Mouse (Mus musculus): ENCODE measurements around the gene Nkx2-3. TPM values are rescaled to one million over a fixed set of nuclear protein-coding genes. Genes with fewer than 3 reads are reported as not detected.

Gene Nkx2-3
- total RNA-seq, 2 experiments from 2014 or later = not detected

DNA sequence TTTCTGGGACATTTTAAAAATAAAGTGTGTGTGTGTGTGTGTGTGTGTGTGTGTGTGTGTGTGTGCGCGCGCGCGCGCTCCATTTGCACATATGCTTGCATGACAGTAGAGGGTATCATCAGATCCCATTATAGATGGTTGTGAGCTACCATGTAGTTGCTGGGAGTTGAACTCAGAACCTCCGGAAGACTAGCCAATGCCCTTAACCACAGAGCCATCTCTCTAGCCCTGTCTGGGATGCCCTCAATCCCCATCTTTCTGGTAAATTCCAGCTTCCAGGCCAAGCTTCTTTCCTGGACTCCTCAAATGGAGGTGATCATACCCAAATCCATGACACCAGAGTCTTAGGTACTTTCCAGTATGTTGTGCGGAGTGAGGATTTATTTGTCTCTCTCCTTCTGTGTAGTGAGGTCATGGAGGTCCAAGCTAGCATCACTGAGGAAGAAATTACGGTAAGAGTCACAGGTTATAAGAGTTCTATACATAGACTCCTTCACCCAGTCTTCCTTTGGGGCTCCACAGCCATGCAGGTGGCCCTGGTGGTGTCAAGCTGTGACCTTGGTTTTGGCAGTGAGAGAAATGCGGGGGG is 5.7 kb downstream of the Nkx2-3 start:
- no peak for DNase-seq (ENCODE audit: low spot score in 2 of 2)

DNA sequence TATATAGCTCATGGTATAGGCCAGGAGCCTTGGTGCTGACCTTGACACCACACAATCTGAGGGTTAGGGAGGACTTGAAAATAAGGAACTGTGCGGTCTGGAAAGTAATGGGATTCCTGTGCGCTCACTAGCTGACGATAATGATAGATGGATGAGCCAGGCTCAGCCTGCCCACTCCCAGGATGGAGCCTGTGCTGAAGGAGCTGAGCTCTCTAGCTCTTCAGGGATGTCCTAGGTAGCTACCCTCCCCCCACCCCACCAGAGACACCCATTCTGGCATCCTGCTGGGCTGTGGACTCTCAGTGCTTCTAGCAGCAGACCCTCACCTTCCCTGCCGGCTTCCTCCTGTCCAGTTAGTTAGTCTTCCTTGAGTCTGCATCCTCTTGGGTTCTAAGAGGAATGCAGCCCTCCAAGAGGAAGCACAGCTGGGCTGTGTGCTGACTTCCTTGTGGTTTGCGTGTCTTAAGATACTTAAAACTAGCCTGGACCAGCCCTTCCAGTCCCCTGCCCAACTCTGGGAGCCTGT is 6.4 kb downstream of the Nkx2-3 start:
- DNase-seq (ENCODE audit: low spot score in 2 of 2) = no peak

DNA sequence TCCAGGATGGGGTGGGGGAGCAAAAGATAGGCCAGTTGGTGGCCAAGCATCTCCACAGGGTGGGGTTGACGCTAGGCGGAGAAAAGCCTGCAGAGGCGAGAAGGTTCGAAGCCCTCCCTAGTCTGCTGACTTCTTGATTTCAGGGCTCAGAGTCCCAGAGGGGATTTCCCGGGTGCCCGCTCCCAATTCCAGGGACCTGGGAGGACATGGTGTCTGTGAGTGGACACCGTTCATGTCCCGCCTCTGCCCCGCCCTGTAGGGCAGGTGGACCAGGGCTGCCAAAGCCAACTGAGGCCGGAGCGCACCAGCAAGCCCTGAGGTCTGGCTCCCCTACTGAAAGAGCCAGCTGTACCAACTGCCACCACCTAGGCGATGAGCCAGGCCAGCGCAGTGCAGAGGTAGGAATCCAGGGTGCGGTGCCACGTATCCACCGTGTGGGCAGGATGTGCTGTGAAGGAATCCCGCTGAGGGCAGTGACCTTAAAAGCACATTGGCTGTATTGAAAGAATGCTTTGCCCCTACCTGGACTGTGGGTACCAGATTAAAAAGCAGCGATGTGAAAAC is 7.9 kb downstream of the Nkx2-3 start:
- DNase-seq (ENCODE audit: low spot score in 2 of 2) = no peak

DNA sequence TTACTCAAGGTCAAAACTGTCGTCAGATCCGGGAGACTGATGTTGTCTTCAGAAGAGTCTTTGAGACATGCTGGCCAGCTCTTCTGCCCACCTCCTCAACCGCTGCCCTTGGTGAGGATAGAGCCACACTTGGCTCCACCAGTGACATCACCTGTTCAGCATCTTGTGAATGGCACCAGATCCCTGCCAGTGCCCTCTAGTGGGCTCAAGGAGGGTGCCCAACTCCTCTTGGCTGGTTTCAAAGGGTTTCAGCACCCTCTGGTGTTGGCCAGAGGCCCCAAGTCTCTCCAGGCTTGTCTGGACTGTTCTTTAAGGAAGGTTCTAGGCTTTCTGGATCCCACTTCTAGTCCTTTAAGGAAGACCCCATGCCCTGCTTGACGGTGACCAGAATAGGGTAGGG is 11.8 kb downstream of the Nkx2-3 start:
- peak; percentile 19 to 45 for DNase-seq (ENCODE audit: low spot score in 2 of 2)

DNA sequence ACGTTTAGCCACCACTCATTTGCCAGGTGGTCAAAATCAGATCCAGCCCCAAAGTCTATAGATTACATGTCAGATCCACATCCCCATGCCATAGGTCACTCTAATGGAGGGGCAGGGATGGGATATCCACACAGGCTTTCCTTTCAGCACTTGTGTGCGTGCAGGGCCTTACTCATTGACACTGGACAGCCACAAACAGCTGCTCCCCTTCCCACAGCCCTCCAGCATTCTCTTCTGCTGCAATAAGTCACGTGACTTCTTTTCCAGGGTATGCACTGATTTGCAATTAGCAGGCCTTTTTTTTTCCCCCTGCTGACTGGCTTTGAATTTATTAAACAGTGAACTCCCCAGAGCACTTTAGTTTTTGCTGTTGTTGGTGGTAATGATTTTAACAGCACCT is 14.0 kb downstream of the Nkx2-3 start:
- DNase-seq (ENCODE audit: low spot score in 2 of 2) = no peak

DNA sequence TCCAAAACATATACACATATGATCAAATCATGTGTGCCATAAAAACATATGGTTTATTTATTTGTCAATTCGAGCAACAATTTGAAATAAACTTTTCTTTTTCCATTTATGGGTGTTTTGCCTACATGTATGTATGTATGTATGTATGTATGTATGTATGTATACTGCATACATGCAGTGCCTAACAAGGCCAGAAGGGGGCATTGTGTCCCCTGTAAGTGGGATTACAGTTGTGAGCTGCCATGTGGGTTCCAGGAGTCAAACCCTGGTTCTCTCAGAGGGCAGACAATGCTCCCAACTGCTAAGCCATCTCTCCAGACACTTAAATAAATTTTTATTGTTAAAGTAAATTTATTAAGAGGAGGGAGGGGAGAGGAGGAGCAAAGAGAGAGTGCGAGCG is 15.2 kb downstream of the Nkx2-3 start:
- no peak for DNase-seq (ENCODE audit: low spot score in 2 of 2)

DNA sequence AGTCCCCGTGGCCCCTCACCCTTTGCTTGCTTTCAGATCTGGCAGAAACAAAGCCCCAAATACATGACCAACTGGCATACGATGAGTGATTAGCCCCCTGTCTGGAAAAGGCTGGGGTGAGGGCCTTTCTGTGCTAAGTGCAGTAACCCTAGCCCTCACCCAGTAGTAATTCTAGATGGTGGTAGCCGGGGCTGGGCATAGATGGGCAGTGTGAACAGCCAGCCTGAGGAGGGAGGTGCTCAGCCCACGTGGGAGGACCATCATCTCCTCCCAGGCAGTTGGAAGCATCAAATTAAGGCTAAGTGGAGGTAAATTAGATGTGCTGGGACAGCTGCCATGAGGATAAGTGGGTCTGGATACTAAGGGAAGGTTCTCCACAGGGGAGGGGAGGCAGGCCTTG is 17.0 kb downstream of the Nkx2-3 start:
- DNase-seq (ENCODE audit: low spot score in 2 of 2) = no peak

DNA sequence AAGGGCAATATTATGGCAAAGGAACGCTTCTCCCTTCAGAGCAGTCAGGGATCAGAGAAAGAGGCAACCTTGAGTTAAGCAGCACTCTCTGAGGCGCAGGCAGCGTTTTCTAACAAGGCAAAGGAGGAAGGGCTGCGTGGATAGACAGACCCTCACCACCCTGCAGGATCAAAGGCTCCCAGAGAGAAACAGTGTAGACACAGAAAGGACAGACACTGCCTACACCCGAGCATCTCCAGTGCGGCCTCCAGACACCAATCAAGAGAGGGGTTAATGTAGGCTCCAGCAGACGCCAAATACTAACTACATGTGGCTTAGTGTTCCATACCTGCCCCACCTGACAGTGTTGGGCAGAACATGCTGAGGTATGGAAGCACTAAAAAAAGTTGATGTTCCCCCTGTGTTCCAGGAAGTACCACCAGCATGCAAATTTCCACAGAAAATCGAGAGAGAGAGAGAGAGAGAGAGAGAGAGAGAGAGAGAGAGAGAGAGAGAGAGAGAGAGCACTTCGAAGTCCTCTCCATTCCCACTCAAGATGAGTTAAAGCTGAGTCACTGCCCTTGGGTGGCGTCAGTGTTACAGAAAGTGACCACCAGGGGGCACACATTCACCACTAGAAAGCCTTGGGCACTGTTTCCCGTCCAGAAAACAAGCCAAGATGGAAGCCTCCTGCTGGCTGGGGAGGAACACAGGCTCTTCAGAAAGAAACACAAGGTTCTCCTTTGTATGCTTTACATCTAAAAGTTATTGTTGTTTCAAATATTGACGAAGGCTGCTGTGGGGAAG is 18.5 kb downstream of the Nkx2-3 start:
- DNase-seq (ENCODE audit: low spot score in 2 of 2) = peak; percentile 81 to 85

DNA sequence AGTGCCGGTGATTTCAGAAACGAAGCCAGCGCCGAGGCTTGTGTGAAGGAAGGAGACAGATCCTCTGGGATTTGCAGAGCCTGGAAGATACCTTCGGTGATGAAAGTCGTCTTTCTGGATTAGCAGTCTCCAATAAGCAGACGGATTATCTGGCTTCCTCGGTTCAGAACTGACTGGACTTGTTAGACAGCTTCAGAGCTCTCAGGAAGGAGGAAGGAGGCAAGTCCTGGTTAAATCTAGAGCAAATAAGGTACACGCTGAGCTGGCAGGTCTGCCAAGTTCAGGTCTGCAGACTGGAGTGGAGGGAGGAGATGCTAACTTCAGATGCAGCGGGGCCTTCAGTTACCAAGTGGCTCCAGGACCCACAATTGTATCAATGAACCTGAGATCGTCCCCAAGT is 29.7 kb downstream of the Nkx2-3 start:
- DNase-seq (ENCODE audit: low spot score in 2 of 2) = no peak

DNA sequence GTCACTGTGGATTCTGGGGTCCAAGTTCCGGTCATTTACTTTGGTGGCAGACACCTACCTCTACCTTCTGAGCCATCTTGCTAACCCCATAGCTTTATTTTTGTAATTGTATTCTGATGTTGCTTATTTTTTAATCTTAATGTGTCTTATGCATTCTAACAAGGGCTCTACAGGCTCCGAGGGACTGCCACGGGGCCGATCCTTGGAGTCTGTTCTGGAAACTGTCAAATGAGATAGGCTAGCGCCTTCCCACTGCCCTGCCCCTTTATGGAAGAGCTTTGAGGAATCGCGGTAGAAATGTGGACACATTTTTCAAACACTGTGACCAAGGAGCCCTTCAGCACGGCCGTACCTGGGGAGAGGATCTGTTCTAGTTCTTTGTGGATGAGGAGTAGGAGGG is 30.7 kb downstream of the Nkx2-3 start:
- DNase-seq (ENCODE audit: low spot score in 2 of 2) = no peak

DNA sequence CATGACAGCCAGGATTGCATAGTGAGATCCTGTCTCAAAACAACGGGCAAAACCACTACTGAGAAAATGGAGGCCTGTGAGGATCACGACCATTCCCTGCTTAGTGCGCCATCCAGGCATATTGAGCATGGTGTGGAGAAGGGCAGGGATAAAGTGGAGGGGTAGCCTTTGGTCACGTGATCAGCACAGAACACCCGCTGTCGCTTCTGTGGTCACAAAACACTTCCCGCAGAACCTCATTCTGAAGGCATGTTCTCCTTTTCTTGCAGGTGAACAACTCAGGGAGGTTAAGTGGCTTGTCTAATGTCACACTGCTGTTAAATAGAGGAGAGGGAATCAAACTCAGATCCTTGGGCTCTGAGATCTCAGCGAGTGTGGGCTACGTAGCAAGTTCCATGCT is 33.4 kb downstream of the Nkx2-3 start:
- no peak for DNase-seq (ENCODE audit: low spot score in 2 of 2)

DNA sequence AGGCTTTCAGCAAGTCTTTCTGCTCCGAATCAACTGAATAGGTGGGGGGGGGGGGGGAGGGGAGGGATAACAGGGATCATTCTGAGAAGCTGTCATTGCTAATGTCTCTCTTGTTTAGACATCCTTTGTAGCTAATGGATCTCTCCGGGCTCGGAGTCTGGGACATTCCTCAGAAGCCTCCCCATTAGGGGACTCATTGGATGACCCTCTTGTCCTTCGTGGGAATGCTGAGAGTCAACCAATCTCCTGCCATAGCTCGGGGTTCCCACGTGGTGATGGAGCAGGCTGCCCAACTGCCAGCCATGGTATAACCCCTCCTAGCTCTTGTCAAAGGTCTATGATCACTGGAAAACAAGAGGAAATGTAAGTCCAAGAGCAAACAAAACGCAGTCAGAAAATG is 34.7 kb downstream of the Nkx2-3 start:
- DNase-seq (ENCODE audit: low spot score in 2 of 2) = no peak

DNA sequence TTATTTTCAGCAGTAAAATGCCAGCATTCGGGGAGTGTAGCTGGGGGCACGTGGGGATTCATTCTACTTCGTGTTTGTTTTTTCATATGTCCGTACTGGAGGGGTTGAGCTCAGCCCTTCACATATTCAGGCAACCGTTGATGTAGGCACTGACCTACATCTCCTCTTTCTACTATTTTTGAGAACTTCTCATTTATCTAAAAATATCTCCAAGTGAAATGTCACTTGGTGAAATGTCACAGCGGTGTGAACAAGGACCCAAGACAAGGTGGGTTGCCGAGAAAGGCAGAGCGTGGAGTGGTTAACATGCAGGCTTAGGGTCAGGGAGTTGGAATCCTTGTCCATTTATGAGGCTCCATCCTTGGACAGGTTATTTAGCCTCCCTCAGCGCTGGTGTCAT is 35.1 kb downstream of the Nkx2-3 start:
- no peak for DNase-seq (ENCODE audit: low spot score in 2 of 2)

DNA sequence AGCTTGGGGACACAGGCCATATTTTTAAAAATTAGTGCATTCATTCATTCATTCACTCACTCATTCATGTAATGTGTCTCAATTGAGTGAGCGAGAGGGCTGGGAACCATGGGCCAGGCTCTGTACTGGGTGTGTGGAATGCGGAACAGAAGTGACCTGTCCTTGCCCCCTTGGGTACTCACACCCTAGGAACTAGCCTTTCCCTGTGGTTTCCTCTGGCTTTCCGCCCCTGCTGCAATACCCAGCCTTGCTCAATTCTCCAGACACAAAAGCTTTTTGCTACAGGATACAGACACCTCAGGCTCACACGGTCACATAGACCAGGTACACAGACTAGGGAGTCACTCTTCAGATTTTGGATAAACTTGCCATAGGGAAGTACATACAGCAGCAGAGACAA is 36.2 kb downstream of the Nkx2-3 start:
- DNase-seq (ENCODE audit: low spot score in 2 of 2) = no peak

DNA sequence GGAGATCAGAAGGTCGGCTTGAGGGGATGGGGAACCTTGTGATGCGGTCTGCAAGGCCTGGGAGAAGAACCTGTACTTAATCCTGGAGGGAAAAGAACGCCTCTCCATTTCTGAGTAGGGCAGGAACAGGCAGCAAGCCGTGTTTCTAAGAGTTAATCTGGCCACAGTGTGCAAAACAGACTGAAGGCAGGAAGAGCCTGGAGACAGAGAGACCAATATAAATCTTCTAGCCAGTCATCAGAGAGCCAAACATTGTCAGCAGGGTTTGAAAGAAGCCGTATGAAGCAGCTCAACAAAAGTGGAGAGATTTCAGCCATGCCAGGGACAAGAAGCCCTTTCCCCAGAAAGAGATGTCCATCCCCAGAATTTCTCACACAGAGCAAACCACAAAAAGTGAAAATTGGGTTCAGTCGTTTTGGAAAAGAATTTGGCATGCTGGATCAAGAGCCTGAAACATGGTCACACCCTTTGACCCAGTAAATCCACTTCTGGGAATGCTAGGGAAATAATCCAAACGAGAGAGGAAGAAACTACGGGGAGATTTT is 39.2 kb downstream of the Nkx2-3 start:
- no peak for DNase-seq (ENCODE audit: low spot score in 2 of 2)

DNA sequence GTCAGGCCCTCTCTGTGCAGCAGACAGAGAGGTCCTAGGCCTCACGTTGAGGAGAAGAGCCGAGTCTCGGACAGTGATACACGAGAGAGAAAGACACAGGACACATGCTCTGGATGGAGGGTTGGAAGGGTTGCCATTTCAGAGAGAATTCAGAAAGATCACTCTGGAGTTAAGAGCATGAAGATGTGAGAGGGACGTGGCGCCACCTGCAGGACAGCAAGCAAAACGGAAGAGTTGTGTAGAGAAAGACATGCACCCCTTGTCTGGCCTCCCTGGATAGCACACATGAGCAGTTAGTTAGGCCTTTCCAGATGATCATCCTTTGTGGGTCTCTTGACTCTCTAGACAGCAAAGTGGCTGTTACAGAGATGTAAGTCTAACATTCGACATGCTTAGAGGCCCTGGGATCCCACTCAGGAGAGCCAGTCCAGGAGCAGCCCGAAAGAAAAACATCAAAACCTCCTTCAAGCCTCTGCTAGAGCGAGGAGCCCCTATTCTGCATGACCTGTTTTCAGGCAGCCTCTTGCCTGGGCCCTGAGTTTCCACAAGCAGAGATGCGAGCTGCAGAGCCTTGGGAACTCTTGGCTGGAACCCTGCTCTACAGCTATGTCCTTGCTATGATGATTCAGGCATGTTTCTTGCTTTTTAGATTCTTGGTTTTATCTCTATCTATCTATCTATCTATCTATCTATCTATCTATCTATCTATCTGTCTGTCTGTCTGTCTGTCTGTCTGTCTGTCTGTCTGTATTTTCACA is 43.8 kb downstream of the Nkx2-3 start:
- DNase-seq (ENCODE audit: low spot score in 2 of 2) = peak; percentile 73 to 74

DNA sequence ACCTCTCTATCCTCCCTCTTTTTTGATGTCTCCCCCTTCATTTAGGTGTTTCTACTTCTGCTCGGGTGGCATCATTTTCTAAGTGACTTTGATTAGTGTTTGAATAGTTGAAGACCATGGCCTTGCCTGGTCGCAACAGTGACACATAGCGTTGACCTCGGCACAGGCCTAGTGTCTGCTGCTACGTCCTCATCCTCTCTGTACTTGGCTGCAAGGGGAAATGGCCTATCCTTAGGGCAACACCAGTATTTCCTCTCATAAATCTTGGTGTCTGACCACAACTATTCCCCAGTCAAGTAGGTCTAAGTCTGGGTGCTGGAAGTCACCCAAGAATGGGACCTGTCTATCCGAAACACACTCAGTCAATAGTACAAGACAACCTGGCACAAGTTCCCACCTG is 47.5 kb downstream of the Nkx2-3 start:
- DNase-seq (ENCODE audit: low spot score in 2 of 2) = no peak

DNA sequence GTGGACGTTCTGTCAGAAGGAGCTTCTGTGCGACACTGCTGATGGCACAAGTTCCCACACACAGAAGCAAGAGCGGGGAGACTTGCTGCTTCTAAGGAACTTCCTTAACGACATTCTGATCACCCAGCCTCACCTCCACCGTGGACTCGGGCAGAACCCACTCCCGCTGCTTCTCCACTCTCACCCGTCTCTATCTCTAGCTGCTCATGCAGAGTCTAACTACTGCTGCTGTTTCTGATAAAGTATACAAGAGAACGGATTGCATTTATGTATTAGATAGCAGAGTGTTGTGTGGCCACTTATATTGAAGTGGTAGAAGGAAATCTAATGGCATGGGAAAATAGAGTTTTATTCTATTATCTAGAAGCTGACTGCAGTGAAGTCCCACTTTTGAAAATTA is 48.6 kb downstream of the Nkx2-3 start:
- DNase-seq (ENCODE audit: low spot score in 2 of 2) = no peak

DNA sequence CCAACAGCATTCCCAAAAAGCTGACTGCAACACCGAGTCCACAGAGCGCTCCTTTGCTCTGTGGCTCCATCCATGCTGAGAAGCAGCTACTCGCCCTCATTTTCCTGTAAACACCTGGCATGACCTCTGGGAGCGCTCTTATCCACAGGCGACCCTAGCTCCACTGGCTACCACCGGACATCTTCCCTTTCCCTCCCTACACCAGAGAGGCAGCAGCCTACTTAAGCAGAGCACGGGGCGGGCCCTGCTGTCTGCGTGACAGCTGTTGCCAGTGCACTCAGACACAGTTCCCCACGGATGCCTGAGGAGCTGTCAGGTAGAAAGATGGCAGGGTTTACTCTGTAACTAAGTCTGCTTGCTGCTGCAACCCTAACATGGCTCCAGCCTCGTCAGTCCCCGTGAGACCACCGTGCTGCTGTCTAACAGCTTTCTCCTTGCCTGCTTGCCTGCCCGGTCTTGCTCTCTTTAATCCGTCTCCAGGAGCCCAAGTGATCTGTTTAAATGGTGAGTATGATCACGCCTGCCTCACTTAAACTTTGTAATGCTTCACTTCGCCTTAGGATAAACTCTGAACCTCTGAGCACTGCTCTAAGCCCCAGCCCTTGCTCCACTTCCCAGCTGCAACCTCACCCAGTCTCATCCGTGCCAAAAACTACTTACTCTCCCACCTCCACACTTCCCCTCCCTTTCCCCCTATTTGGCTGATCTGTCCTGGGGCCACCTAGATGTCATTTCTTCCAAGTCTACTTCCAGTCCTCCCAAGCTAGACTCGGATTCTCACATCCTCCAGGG is 50.2 kb downstream of the Nkx2-3 start:
- DNase-seq (ENCODE audit: low spot score in 2 of 2) = no peak

DNA sequence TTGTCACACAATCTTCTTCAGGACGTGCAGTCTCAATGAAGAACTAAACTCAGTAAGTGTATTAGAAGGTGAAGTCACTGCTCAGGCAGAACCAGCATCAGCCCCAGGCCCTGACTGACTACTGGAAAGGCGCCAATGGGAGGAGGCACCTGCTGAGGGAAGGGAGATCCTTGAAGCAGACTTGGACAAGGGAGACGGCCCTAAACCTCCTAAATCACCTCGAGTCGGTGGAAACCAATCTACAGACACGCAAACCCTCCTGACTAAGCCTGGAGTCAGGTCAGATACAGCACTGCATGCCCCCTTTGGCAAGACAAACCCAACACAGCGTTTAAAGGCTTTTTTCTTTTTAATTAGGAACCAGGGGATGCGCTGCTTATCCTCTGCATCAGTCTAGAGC is 51.3 kb downstream of the Nkx2-3 start:
- no peak for DNase-seq (ENCODE audit: low spot score in 2 of 2)

Data from left cerebral cortex, adult 18-20 months (tissue).